Mouse (Mus musculus) urinary bladder, postnatal 0 days (tissue): ENCODE data around the gene Ddx58. TPM values are rescaled to one million over a fixed set of nuclear protein-coding genes. Genes with fewer than 3 reads are reported as not detected.

Source experiments
- polyA plus RNA-seq: library from polyadenylated mRNA; unstranded; fragments of >200 nt; fragmentation: Nextera tagmentation; extraction: Ambion mirVana; gene quantifications from 2 replicates; pipeline ENCODE4 v1.2.1, GENCODE M21; 2015

Gene Ddx58
- polyA plus RNA-seq, result 13.3 and 14.8 TPM in 2 replicates

DNA sequence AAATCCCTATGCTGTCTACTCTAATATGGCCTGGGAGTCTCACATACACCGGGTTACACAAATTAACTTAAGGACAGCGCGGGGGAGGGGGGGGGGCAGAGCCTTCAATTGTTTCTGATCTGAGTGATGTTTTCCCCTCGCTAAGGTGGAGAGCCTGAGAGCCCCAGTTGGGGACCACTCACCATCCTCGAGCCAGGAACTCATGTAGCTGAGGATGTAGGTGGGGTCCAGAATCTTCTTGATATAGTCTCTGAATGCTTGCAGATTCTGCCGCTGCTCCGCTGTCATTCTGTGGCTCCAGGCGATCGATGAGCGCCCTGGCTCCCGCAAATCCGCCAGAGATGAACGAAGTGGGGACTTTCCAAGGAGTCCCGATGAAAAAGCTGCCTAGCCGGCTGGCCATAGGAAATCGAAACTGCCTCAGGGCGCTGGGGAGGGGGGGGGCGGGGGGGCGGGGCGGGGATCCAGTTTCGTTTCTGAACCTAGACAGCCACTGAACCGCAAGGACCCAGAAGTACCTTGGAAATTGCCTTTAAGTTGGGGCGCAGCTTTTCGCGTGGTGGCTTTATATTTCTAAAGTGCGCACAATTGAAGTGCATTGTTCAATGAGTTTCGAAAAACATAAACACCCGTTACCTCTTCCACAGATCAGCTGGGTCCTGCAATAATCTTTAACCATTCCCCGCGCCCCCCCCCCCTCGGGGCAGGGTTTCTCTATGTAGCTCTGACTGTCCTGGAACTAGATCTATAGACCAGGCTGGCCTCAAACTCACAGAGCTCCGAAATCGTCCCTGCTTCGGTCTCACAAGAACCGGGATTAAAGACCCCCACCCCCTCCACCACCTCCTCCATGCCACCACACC, at the start of gene Ddx58:
Gene Ddx58 (minus strand): TSS at position 420 of the 863 bp plus-strand sequence.

DNA sequence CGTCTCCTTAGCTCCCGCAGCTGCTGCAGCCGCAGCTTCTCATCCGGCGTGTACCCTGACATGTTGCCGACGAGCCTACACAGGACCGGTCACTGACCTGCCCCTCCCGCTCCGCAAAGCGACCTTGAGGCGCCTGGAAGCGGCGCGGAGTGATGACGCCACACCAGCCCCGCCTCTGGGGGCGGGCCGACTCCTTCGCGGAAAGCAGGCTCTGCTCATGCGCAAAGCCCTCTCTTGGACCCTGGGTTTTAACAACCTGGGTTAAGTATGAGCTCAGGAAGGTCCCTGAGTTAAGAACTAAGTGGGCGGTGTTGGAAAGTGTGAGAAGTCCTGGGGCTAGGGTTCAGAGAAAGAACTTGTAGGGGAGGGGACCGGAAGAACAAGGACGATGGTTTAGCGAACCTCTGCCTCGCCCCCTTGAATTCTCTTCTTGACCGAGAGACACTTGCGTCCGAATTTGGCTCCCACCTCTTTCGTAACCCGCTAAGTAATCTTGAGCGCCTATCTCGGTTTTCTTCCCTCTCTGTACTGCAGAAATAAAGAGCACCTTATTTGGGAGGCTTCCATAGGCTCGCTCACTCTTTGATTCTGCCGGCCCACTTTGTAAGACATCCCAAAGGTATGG, 39.8 kb upstream of the Ddx58 start, which contains the start of gene Ndufb6:
Gene Ndufb6 (minus strand): TSS at position 146 of the 625 bp plus-strand sequence.

DNA sequence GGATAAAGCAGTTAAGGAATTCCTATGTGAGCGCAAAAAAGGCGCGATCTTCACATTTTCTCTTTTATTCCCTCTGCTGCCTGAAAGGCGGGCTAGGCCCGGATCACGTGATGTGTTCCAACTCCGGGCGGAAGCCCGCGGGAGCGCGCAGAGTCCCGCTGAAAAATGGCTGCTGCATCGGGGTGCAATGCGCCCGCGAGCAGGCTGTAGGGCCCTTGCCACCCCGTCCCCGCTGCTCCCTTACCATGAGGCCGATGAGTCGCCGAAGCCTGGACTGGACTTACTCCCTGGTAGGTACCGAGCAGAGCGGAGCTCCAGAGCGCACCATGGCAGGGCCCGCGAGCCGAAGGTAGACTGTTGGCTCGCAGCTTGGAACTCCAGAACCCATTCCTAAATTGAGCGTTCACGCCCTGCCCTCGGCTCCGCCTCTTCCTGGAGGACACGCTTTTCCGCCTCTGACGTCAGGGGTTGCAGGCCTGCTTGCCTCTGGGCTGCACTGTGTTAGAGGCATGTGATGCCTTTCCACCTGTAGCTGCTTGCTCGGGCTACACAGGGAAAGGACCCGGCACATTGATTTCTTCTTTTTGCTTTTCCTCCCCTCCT, 29.9 kb upstream of the Ddx58 start, which contains the start of the genes Smim27 and Topors:
Gene Smim27 (plus strand): TSS at position 150 of the 603 bp plus-strand sequence.
Gene Topors (minus strand): TSS at position 421 of the 603 bp plus-strand sequence.

Other genes with a start within 250 kb of the Ddx58 start
- gene Aco1, start 96.7 kb downstream of the Ddx58 start, polyA plus RNA-seq, result 54.2 and 65.5 TPM in 2 replicates
- gene Smim27, start 29.8 kb upstream of the Ddx58 start, polyA plus RNA-seq, result 43.8 and 54.4 TPM in 2 replicates
- 22.4 and 26.3 TPM in 2 replicates for gene Topors, start 30.0 kb upstream of the Ddx58 start, polyA plus RNA-seq
- 449 and 466 TPM in 2 replicates for gene Ndufb6, start 39.6 kb upstream of the Ddx58 start, polyA plus RNA-seq
- gene Tmem215, start 232.4 kb upstream of the Ddx58 start, polyA plus RNA-seq, result 0.37 and 0.52 TPM in 2 replicates